Mouse (Mus musculus): ENCODE measurements around the gene Kbtbd13.
"Not testable (repeated sequence)": the region's sequence is repeated elsewhere in the genome, so short reads cannot be mapped to it uniquely, and the experiment has no call there.

Gene Kbtbd13

GRCm38 (mm10) chr9:65346476-65347111 is 44.9 kb downstream of the Kbtbd13 start:
- peak; percentile 59 for DNase-seq

GRCm38 (mm10) chr9:65345854-65346475 is 45.5 kb downstream of the Kbtbd13 start, which contains the start of gene Pdcd7:
TSS of gene Pdcd7 (plus strand) at chr9:65346104.
- DNase-seq, result peak; percentile 93

- DNase-seq, result not testable (repeated sequence)
Observed at GRCm38 (mm10) chr9:65345439-65345838, 46.0 kb downstream of the Kbtbd13 start.

GRCm38 (mm10) chr9:65340414-65340813 is 51.0 kb downstream of the Kbtbd13 start:
- no peak for DNase-seq

- DNase-seq, result no peak
Observed at GRCm38 (mm10) chr9:65339146-65339545, 52.3 kb downstream of the Kbtbd13 start.

All from thymus, postnatal 14 days (tissue).